ENCODE assay signal across 8 mouse cellular contexts in the genomic region with DNA sequence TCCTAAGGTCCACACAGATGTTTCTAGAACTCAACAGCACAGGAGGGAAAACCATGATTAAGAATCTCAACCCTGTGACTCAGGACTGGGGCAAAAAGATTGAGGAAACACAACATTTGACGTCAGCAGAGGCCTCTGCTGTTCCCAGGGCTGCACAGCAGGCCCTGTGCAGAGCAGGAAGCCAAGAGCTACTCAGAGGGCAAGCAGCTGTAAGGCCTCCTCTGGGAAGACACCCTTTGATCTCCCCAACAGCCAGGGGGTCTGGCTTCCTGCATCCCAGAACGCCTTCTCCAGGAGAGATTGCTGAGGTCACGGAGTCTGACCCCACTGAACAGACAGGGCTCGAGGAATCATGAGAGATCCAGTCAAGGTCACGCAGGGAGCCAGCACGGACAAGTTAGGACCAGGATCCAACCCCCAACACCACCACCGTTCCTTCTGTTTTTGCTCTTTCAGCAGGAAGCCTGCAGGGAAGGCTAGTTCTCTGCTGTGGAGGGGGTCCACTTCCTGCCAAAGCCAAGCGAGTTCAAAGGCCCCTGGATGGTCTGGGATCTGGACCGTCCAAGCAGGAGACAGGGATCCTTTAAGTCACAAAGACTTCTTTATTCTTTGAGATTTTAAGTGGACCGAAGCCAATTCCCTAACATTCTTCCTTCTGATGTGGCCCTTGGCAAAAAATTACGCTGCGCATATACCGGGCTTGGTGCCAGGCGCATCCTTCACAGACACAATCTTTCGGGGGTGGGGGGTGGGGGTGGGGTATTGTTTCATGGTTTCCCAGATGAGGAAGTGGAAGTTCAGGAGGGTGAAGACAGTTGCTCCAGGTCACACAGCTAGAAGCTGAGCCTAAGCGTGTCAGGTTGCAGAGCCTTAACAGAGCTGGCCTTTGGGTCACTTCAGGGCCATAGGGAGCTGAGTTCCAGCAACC. TPM values are rescaled to one million over a fixed set of nuclear protein-coding genes. Genes with fewer than 3 reads are reported as not detected.
A peak's percentile ranks its signal among the peaks of the same experiment; 100 is the strongest.
DNase-seq lines count a peak whose midpoint lies in the region; ATAC-seq and TF ChIP-seq lines count a peak whose summit lies in the region.

No protein-coding gene starts in this region.

- no peak for TF ChIP-seq RAD21 in MEL (IDR thresholded peaks at IDR 0.05; ENCODE audit: low read depth, low read length)

- intact Hi-C loops in gastrocnemius, postnatal 14 days (cut with DNase I; ENCODE audit: low total_unique reads) = no loop called here

- H3K4me2 ChIP-seq in hindbrain, postnatal 0 days (ENCODE audit: low read depth, low read length) = no peak overlapping the region
- no peak overlapping the region for H3K4me2 ChIP-seq in liver, embryonic 13.5 days
- H3K4me2 ChIP-seq in neural tube, embryonic 11.5 days (ENCODE audit: low read depth) = no peak overlapping the region

- ATAC-seq in hindbrain, postnatal 0 days = peak; percentile 78
- peak; percentile 58; the same call in 1 of the 2 replicates for ATAC-seq in liver, embryonic 13.5 days (ENCODE audit: low read depth)
- ATAC-seq in neural tube, embryonic 11.5 days (ENCODE audit: insufficient read depth, low FRiP score, low TSS enrichment) = no peak
- no peak for ATAC-seq in megakaryocyte-erythroid progenitor cell, adult 5-6 weeks (replicated peaks; ENCODE audit: low FRiP score, low TSS enrichment, poor library complexity, severe bottlenecking)

- H3K9me3 ChIP-seq in MEL (replicated peaks; ENCODE audit: insufficient read depth, low read length) = no peaks in the 10 kb centered on the region
- no peaks in the 10 kb centered on the region for H3K9me3 ChIP-seq in hindbrain, postnatal 0 days (ENCODE audit: low read length)
- no peaks in the 10 kb centered on the region for H3K9me3 ChIP-seq in liver, embryonic 13.5 days (replicated peaks)
- H3K9me3 ChIP-seq in neural tube, embryonic 11.5 days (ENCODE audit: control insufficient read depth, low read length) = no peaks in the 10 kb centered on the region

- no peaks in the 10 kb centered on the region for H3K79me2 ChIP-seq in MEL (ENCODE audit: control insufficient read depth, insufficient read depth, low read length, poor library complexity)

- 0 out of 4 replicates have a peak overlapping the region, but pooled peaks of 1 of the 2 experiments have one; percentile 15 for H3K4me3 ChIP-seq in MEL (ENCODE audit: control insufficient read depth in 1 of 2, insufficient read depth in 1 of 2, low read depth in 2 of 2, low read length in 2 of 2)
- H3K4me3 ChIP-seq in bone marrow macrophage, adult 2 months (ENCODE audit: insufficient read depth, low read length) = peak overlapping the region; percentile 32
- no peak overlapping the region for H3K4me3 ChIP-seq in hindbrain, postnatal 0 days (ENCODE audit: low read length)
- H3K4me3 ChIP-seq in liver, embryonic 13.5 days (replicated peaks) = no peak overlapping the region
- no peak overlapping the region for H3K4me3 ChIP-seq in neural tube, embryonic 11.5 days (ENCODE audit: low read depth, low read length)

- no peak for TF ChIP-seq POLR2A in MEL (IDR thresholded peaks at IDR 0.05; ENCODE audit: control insufficient read depth in 1 of 2, insufficient read depth in 1 of 2, low read depth in 1 of 2, low read length in 2 of 2, poor library complexity in 1 of 2)
- no peak for TF ChIP-seq POLR2A in bone marrow macrophage, adult 2 months (IDR thresholded peaks at IDR 0.05; ENCODE audit: borderline replicate concordance, low read depth, low read length)

- no peak for TF ChIP-seq EP300 in MEL (IDR thresholded peaks at IDR 0.05; ENCODE audit: low read depth in 1 of 2, low read length in 2 of 2)

- peak; percentile 60 for DNase-seq in MEL (ENCODE audit: low read depth, low spot score)
- peak; percentile 30 for DNase-seq in gastrocnemius, postnatal 14 days
- DNase-seq in hindbrain, postnatal 0 days (ENCODE audit: low spot score) = peak; percentile 63
- no peak for DNase-seq in liver, embryonic 13.5 days
- peak; percentile 32 for DNase-seq in neural tube, embryonic 11.5 days (ENCODE audit: low spot score)
- no peak for DNase-seq in spleen, adult 18-20 months

- 33% methylated on average over 16 of the region's 16 CpGs for WGBS in hindbrain, postnatal 0 days
- WGBS in liver, embryonic 13.5 days (ENCODE audit: insufficient replicate concordance) = 44% methylated on average over 16 of the region's 16 CpGs
- WGBS in neural tube, embryonic 11.5 days = 44% methylated on average over 16 of the region's 16 CpGs

- no peak overlapping the region for H3K27ac ChIP-seq in MEL (ENCODE audit: control insufficient read depth, low read depth, low read length)
- H3K27ac ChIP-seq in bone marrow macrophage, adult 2 months (ENCODE audit: insufficient read depth, low read depth, low read length) = peak overlapping the region; percentile 96
- H3K27ac ChIP-seq in hindbrain, postnatal 0 days = peak overlapping the region; percentile 68
- H3K27ac ChIP-seq in liver, embryonic 13.5 days = peak overlapping the region; percentile 44
- 0 out of 2 replicates have a peak overlapping the region, but pooled peaks have one; percentile 34 for H3K27ac ChIP-seq in neural tube, embryonic 11.5 days (ENCODE audit: low read depth, low read length)

- no peak for TF ChIP-seq CTCF in MEL (IDR thresholded peaks at IDR 0.05 in 2 of 3, conservative IDR thresholded peaks at IDR 0.05 in 1 of 3; ENCODE audit: control insufficient read depth in 1 of 3, insufficient read depth in 1 of 3, low read depth in 2 of 3, low read length in 3 of 3, poor library complexity in 1 of 3, severe bottlenecking in 1 of 3)
- TF ChIP-seq CTCF in bone marrow macrophage, adult 2 months (IDR thresholded peaks at IDR 0.05; ENCODE audit: low read depth, low read length) = no peak
- TF ChIP-seq CTCF in hindbrain, postnatal 0 days (IDR thresholded peaks at IDR 0.05; ENCODE audit: low read depth) = no peak

- peaks cover 2 to 20% of the 10 kb centered on the region in 2 experiments for H3K4me1 ChIP-seq in MEL (ENCODE audit: control insufficient read depth in 1 of 2, insufficient read depth in 2 of 2, low read length in 2 of 2)
- H3K4me1 ChIP-seq in bone marrow macrophage, adult 2 months (ENCODE audit: control insufficient read depth, insufficient read depth, low read length) = peaks cover 30% of the 10 kb centered on the region
- peaks cover 10% of the 10 kb centered on the region for H3K4me1 ChIP-seq in hindbrain, postnatal 0 days (ENCODE audit: insufficient read depth, low read length)
- H3K4me1 ChIP-seq in liver, embryonic 13.5 days (replicated peaks) = peaks cover 38% of the 10 kb centered on the region
- H3K4me1 ChIP-seq in neural tube, embryonic 11.5 days (ENCODE audit: control insufficient read depth, insufficient read depth, low read length) = peaks cover 8% of the 10 kb centered on the region

- no peak overlapping the region for H3K9ac ChIP-seq in MEL (ENCODE audit: control insufficient read depth, low read depth, low read length, poor library complexity, severe bottlenecking)
- H3K9ac ChIP-seq in hindbrain, postnatal 0 days (replicated peaks; ENCODE audit: low read length) = no peak overlapping the region
- no peak overlapping the region for H3K9ac ChIP-seq in liver, embryonic 13.5 days
- no peak overlapping the region for H3K9ac ChIP-seq in neural tube, embryonic 11.5 days (ENCODE audit: low read length)

- H3K27me3 ChIP-seq in MEL (ENCODE audit: control insufficient read depth in 1 of 2, insufficient read depth in 2 of 2, low read length in 2 of 2) = no peaks in the 10 kb centered on the region
- H3K27me3 ChIP-seq in hindbrain, postnatal 0 days (ENCODE audit: insufficient read depth, low read length) = no peaks in the 10 kb centered on the region
- peaks cover 18% of the 10 kb centered on the region for H3K27me3 ChIP-seq in liver, embryonic 13.5 days
- no peaks in the 10 kb centered on the region for H3K27me3 ChIP-seq in neural tube, embryonic 11.5 days (ENCODE audit: control insufficient read depth, insufficient read depth, low read length)

- H3K36me3 ChIP-seq in MEL (ENCODE audit: control insufficient read depth in 1 of 2, insufficient read depth in 2 of 2, low read length in 2 of 2) = peaks cover 0 to 4% of the 10 kb centered on the region in 2 experiments; a peak in 2 of 4 replicates
- no peaks in the 10 kb centered on the region for H3K36me3 ChIP-seq in hindbrain, postnatal 0 days (ENCODE audit: insufficient read depth, low read length)
- H3K36me3 ChIP-seq in liver, embryonic 13.5 days = no peaks in the 10 kb centered on the region
- no peaks in the 10 kb centered on the region for H3K36me3 ChIP-seq in neural tube, embryonic 11.5 days (ENCODE audit: control insufficient read depth, insufficient read depth, low read length)

RNA-seq across cellular contexts. Expression of gene Zfp362, which starts 34.2 kb away (rescaled TPM):
- total RNA-seq in MEL (2012; rRNA removed) = 2.4 and 2.7 TPM in 2 replicates
- polyA plus RNA-seq in MEL (2012; ENCODE audit: insufficient read depth in 1 of 2, insufficient read length in 2 of 2, low read depth in 1 of 2, low replicate concordance in 2 of 2, missing spikeins in 1 of 2) = 10 to 100 TPM in 1 of 2 experiments, not detected in 1; 30.1 TPM
- polyA plus RNA-seq in bone marrow macrophage, adult 2 months (2012; ENCODE audit: insufficient read depth, insufficient read length, missing spikeins) = 17.6 and 21.3 TPM in 2 replicates
- total RNA-seq in gastrocnemius, postnatal 14 days (2021) = 10 to 100 TPM; 11.9 to 12.0 TPM
- 25.6 and 35.7 TPM in 2 replicates for total RNA-seq in hindbrain, postnatal 0 days (2014; rRNA removed)
- 23.3 and 24.9 TPM in 2 replicates for polyA plus RNA-seq in hindbrain, postnatal 0 days (2015; fragmentation: Nextera tagmentation; extraction: Ambion mirVana)
- 7.1 and 7.3 TPM in 2 replicates for polyA plus RNA-seq in liver, embryonic 13.5 days (2015; fragmentation: Nextera tagmentation; extraction: Ambion mirVana)
- polyA plus RNA-seq in neural tube, embryonic 11.5 days (2014; fragmentation: Nextera tagmentation; extraction: Ambion mirVana) = 46.6 and 50.1 TPM in 2 replicates
- total RNA-seq in megakaryocyte-erythroid progenitor cell, adult 5-6 weeks (2014; fragmentation: Nextera tagmentation) = 28.5 and 38.2 TPM in 2 replicates
- total RNA-seq in megakaryocyte-erythroid progenitor cell, adult 5-6 weeks (2017) = 2.8 and 7.4 TPM in 2 replicates

RNA-seq across cellular contexts. Expression of gene Trim62, which starts 43.3 kb away (rescaled TPM):
- 0.07 and 0.12 TPM in 2 replicates for total RNA-seq in MEL (2012; rRNA removed)
- 1 to 10 TPM in 1 of 2 experiments, not detected in 1; 1.2 TPM for polyA plus RNA-seq in MEL (2012; ENCODE audit: insufficient read depth in 1 of 2, insufficient read length in 2 of 2, low read depth in 1 of 2, low replicate concordance in 2 of 2, missing spikeins in 1 of 2)
- polyA plus RNA-seq in bone marrow macrophage, adult 2 months (2012; ENCODE audit: insufficient read depth, insufficient read length, missing spikeins) = 4.2 and 4.9 TPM in 2 replicates
- total RNA-seq in gastrocnemius, postnatal 14 days (2021) = 1 to 10 TPM; 1.1 to 1.4 TPM
- 30.8 and 33.4 TPM in 2 replicates for total RNA-seq in hindbrain, postnatal 0 days (2014; rRNA removed)
- polyA plus RNA-seq in hindbrain, postnatal 0 days (2015; fragmentation: Nextera tagmentation; extraction: Ambion mirVana) = 23.4 and 27.9 TPM in 2 replicates
- polyA plus RNA-seq in liver, embryonic 13.5 days (2015; fragmentation: Nextera tagmentation; extraction: Ambion mirVana) = 0.30 and 0.35 TPM in 2 replicates
- polyA plus RNA-seq in neural tube, embryonic 11.5 days (2014; fragmentation: Nextera tagmentation; extraction: Ambion mirVana) = 20.6 and 21.8 TPM in 2 replicates
- 0.54 and 0.79 TPM in 2 replicates for total RNA-seq in megakaryocyte-erythroid progenitor cell, adult 5-6 weeks (2014; fragmentation: Nextera tagmentation)
- total RNA-seq in megakaryocyte-erythroid progenitor cell, adult 5-6 weeks (2017) = 0.38 TPM in 1 of 2 replicates, not detected in the other

Comparison
In these comparisons a context has a peak if more than half of its experiments do, and no peak if none do; other contexts are left out.
1. DNase-seq: peak in MEL (single experiment), gastrocnemius, postnatal 14 days (single experiment), hindbrain, postnatal 0 days (single experiment) and neural tube, embryonic 11.5 days (single experiment); none in liver, embryonic 13.5 days (single experiment) and spleen, adult 18-20 months (0 of 2).
2. ATAC-seq: peak in hindbrain, postnatal 0 days (single experiment) and liver, embryonic 13.5 days (single experiment); none in neural tube, embryonic 11.5 days (single experiment) and megakaryocyte-erythroid progenitor cell, adult 5-6 weeks (single experiment).